Mouse (Mus musculus) embryo, embryonic 9.5 days (tissue): ENCODE results near the gene Tesk1.
A peak's percentile ranks its signal among the peaks of the same experiment; 100 is the strongest.

ENCODE experiments used
- DNase-seq: peaks from one replicate; pipeline ENCODE4 v3.0.0-alpha.2; 2017; ENCODE audit errors: extremely low spot score

Gene Tesk1

GRCm38 (mm10) chr4:43418973-43419656, 22.6 kb upstream of the Tesk1 start:
- no peak for DNase-seq

- no peak for DNase-seq
Measured at GRCm38 (mm10) chr4:43419801-43420281, 21.9 kb upstream of the Tesk1 start.

GRCm38 (mm10) chr4:43420305-43420704, 21.4 kb upstream of the Tesk1 start:
- peak; percentile 71 for DNase-seq

GRCm38 (mm10) chr4:43421632-43422240, 20.0 kb upstream of the Tesk1 start:
- DNase-seq, result no peak

GRCm38 (mm10) chr4:43423267-43423934, 18.3 kb upstream of the Tesk1 start:
- no peak for DNase-seq

- DNase-seq, result no peak
Measured at GRCm38 (mm10) chr4:43424072-43424471, 17.7 kb upstream of the Tesk1 start.

- DNase-seq, result peak; percentile 41
Measured at GRCm38 (mm10) chr4:43425197-43425596, 16.5 kb upstream of the Tesk1 start.

GRCm38 (mm10) chr4:43425648-43426380, 15.9 kb upstream of the Tesk1 start:
- DNase-seq, result peak; percentile 29

- DNase-seq, result peak; percentile 15
Measured at GRCm38 (mm10) chr4:43426487-43426886, 15.3 kb upstream of the Tesk1 start.

- no peak for DNase-seq
Measured at GRCm38 (mm10) chr4:43427501-43428179, 14.1 kb upstream of the Tesk1 start.

- DNase-seq, result no peak
Measured at GRCm38 (mm10) chr4:43428180-43428861, 13.4 kb upstream of the Tesk1 start.

- DNase-seq, result peak; percentile 31
Measured at GRCm38 (mm10) chr4:43428946-43429345, 12.8 kb upstream of the Tesk1 start, which contains the start of gene Fam166b. Fam166b (minus strand) TSS chr4:43429134.

GRCm38 (mm10) chr4:43431690-43432089, 10.0 kb upstream of the Tesk1 start:
- peak; percentile 83 for DNase-seq

- DNase-seq, result no peak
Measured at GRCm38 (mm10) chr4:43432832-43433231, 8.9 kb upstream of the Tesk1 start.

- peak; percentile 98 for DNase-seq
Measured at GRCm38 (mm10) chr4:43442044-43442443, 305 bp downstream of the Tesk1 start.

GRCm38 (mm10) chr4:43442456-43443361, 970 bp downstream of the Tesk1 start:
- peak; percentile 72 for DNase-seq

GRCm38 (mm10) chr4:43443511-43443910, 1.8 kb downstream of the Tesk1 start:
- peak; percentile 38 for DNase-seq

- no peak for DNase-seq
Measured at GRCm38 (mm10) chr4:43447251-43447650, 5.5 kb downstream of the Tesk1 start.

- DNase-seq, result no peak
Measured at GRCm38 (mm10) chr4:43448554-43448953, 6.8 kb downstream of the Tesk1 start.

- no peak for DNase-seq
Measured at GRCm38 (mm10) chr4:43452315-43452714, 10.6 kb downstream of the Tesk1 start.
